Mouse (Mus musculus) ES-E14 (cell line): Measurements from ENCODE around the gene Ly6g6c.

Experiments
- CHD2 ChIP-seq: IDR thresholded peaks from 2 replicates; pipeline ENCODE4 v1.6.1; 2014; ENCODE audit warnings: mild to moderate bottlenecking, low read depth, low read length, inconsistent platforms
- HCFC1 ChIP-seq: IDR thresholded peaks from 2 replicates; pipeline ENCODE4 v1.6.1; 2012; ENCODE audit warnings: low read length, inconsistent platforms, borderline replicate concordance; ENCODE audit not compliant: insufficient read depth
- MAFK ChIP-seq: IDR thresholded peaks from 2 replicates; pipeline ENCODE4 v1.6.1; 2014; ENCODE audit warnings: mild to moderate bottlenecking, low read depth, low read length, inconsistent platforms; ENCODE audit not compliant: insufficient read depth
- ZC3H11A ChIP-seq: IDR thresholded peaks from 2 replicates; pipeline ENCODE4 v1.6.1; 2012; ENCODE audit warnings: low read depth, mild to moderate bottlenecking, inconsistent platforms, low read length, borderline replicate concordance
- ZNF384 ChIP-seq: IDR thresholded peaks from 2 replicates; pipeline ENCODE4 v1.6.1; 2012; ENCODE audit warnings: low read depth, low read length, inconsistent platforms

GRCm38 (mm10) chr17:35077285-35077684 lies 12.1 kb downstream of the Ly6g6c start:
- no peak for TF ChIP-seq HCFC1
- TF ChIP-seq MAFK = no peak
- no peak for TF ChIP-seq ZNF384
- TF ChIP-seq ZC3H11A = no peak
- TF ChIP-seq CHD2 = no peak
